Mouse (Mus musculus): ENCODE data around the gene Ildr2.

GRCm38 (mm10) chr1:166295548-166295947 is 41.6 kb downstream of the Ildr2 start:
- no peak for TF ChIP-seq POLR2A (IDR thresholded peaks at IDR 0.05; ENCODE audit: insufficient read length, low read depth)
- no peak for TF ChIP-seq TCF12 (IDR thresholded peaks at IDR 0.05; ENCODE audit: insufficient read depth, poor library complexity, severe bottlenecking)
- TF ChIP-seq E2F4 (IDR thresholded peaks at IDR 0.05; ENCODE audit: insufficient read depth): no peak
- TF ChIP-seq MYOG (IDR thresholded peaks at IDR 0.05; ENCODE audit: control insufficient read depth in 1 of 3, insufficient read depth in 1 of 3, insufficient read length in 2 of 3, low read depth in 2 of 3): no peak

Data from myocyte (in vitro differentiated cells).